Mouse (Mus musculus) CH12.LX (cell line): ENCODE data around the gene Myod1. TPM values are rescaled to one million over a fixed set of nuclear protein-coding genes. Genes with fewer than 3 reads are reported as not detected.

ENCODE experiments used
- DNase-seq: peaks from one replicate; pipeline ENCODE4 v3.0.0-alpha.2; 2013; ENCODE audit errors: extremely low read depth
- H3K27ac ChIP-seq: 2 replicates; pipeline ENCODE4 v1.5.1; 2012; ENCODE audit warnings: low read depth, mild to moderate bottlenecking, control low read depth, moderate library complexity; ENCODE audit not compliant: insufficient read depth
- H3K27me3 ChIP-seq: replicated peaks from 2 replicates; pipeline ENCODE3; 2012; ENCODE audit warnings: inconsistent platforms
- H3K36me3 ChIP-seq, 2 experiments: replicated peaks in 1 of 2; 2 replicates each; pipeline versions ENCODE3 to v1.6.1; 2012; ENCODE audit warnings: inconsistent platforms in 1 of 2, low read length in 1 of 2, mild to moderate bottlenecking in 1 of 2, mixed read lengths in 1 of 2, moderate library complexity in 1 of 2; ENCODE audit not compliant: control insufficient read depth in 1 of 2, insufficient read depth in 1 of 2
- H3K4me1 ChIP-seq, 2 experiments: 2 replicates each; pipeline ENCODE4 v1.6.1; 2012; ENCODE audit warnings: inconsistent platforms in 1 of 2, moderate library complexity in 1 of 2; ENCODE audit not compliant: insufficient read depth in 2 of 2, control insufficient read depth in 1 of 2
- H3K4me2 ChIP-seq: 2 replicates; pipeline ENCODE4 v1.6.1; 2012; ENCODE audit warnings: low read depth, mild to moderate bottlenecking, control low read depth; ENCODE audit not compliant: poor library complexity, insufficient read depth, severe bottlenecking
- H3K4me3 ChIP-seq, 3 experiments: fragments of 150-350 bp in 1 of 3; sonication (generic) in 1 of 3; replicated peaks in 1 of 3; 2 replicates each; pipeline versions ENCODE3 to v1.5.1; 2011 to 2012; ENCODE audit warnings: low read depth in 2 of 3, low read length in 2 of 3, mild to moderate bottlenecking in 2 of 3, moderate library complexity in 2 of 3, control low read depth in 1 of 3, improper control_type of control experiment in 1 of 3, inconsistent platforms in 1 of 3, mixed read lengths in 1 of 3; ENCODE audit not compliant: poor library complexity in 1 of 3
- H3K79me2 ChIP-seq: replicated peaks from 2 replicates; pipeline ENCODE4 v1.6.1; 2012; ENCODE audit warnings: mild to moderate bottlenecking, moderate library complexity; ENCODE audit not compliant: control insufficient read depth, poor library complexity, insufficient read depth, severe bottlenecking; ENCODE audit errors: extremely low read depth
- H3K9ac ChIP-seq: 2 replicates; pipeline ENCODE4 v1.6.1; 2012; ENCODE audit warnings: low read depth, mild to moderate bottlenecking, control low read depth, moderate library complexity; ENCODE audit not compliant: insufficient read depth
- H3K9me3 ChIP-seq: replicated peaks from 2 replicates; pipeline ENCODE3; 2012; ENCODE audit warnings: low read length, inconsistent platforms, mixed read lengths
- BHLHE40 ChIP-seq: IDR thresholded peaks from 2 replicates; pipeline ENCODE4 v1.6.1; 2011; ENCODE audit warnings: mild to moderate bottlenecking, low read depth, low read length, improper control_type of control experiment
- E2F4 ChIP-seq: IDR thresholded peaks from 2 replicates; pipeline ENCODE4 v1.6.1; 2011; ENCODE audit warnings: low read depth, low read length, improper control_type of control experiment; ENCODE audit not compliant: insufficient replicate concordance
- ETS1 ChIP-seq: conservative IDR thresholded peaks from 2 replicates; pipeline ENCODE4 v1.6.1; 2012; ENCODE audit warnings: low read depth, mild to moderate bottlenecking, inconsistent platforms, low read length, improper control_type of control experiment, moderate library complexity
- GABPA ChIP-seq: IDR thresholded peaks from 2 replicates; pipeline ENCODE4 v1.6.1; 2012; ENCODE audit warnings: low read depth, low read length, improper control_type of control experiment, inconsistent platforms; ENCODE audit not compliant: insufficient replicate concordance
- IRF4 ChIP-seq: IDR thresholded peaks from 2 replicates; pipeline ENCODE4 v1.6.1; 2014; ENCODE audit warnings: low read depth, mild to moderate bottlenecking, inconsistent platforms, low read length, improper control_type of control experiment
- JUN ChIP-seq: IDR thresholded peaks from 2 replicates; pipeline ENCODE4 v1.6.1; 2011; ENCODE audit warnings: low read depth, mild to moderate bottlenecking, low read length, improper control_type of control experiment, moderate library complexity; ENCODE audit not compliant: insufficient read depth
- JUND ChIP-seq: conservative IDR thresholded peaks from 2 replicates; pipeline ENCODE4 v1.6.1; 2011; ENCODE audit warnings: low read depth, low read length, improper control_type of control experiment
- KAT2A ChIP-seq: IDR thresholded peaks from 2 replicates; pipeline ENCODE4 v1.6.1; 2012; ENCODE audit warnings: low read length, improper control_type of control experiment, inconsistent platforms; ENCODE audit not compliant: insufficient replicate concordance
- MAFK ChIP-seq: IDR thresholded peaks from 2 replicates; pipeline ENCODE4 v1.6.1; 2011; ENCODE audit warnings: low read length, improper control_type of control experiment; ENCODE audit not compliant: insufficient replicate concordance
- MAX ChIP-seq: IDR thresholded peaks from 2 replicates; pipeline ENCODE4 v1.6.1; 2011; ENCODE audit warnings: low read length, improper control_type of control experiment
- MAZ ChIP-seq: IDR thresholded peaks from 2 replicates; pipeline ENCODE4 v1.6.1; 2012; ENCODE audit warnings: low read depth, mild to moderate bottlenecking, inconsistent platforms, low read length, improper control_type of control experiment, moderate library complexity
- MXI1 ChIP-seq: IDR thresholded peaks from 2 replicates; pipeline ENCODE4 v1.6.1; 2011; ENCODE audit warnings: mild to moderate bottlenecking, low read depth, low read length, improper control_type of control experiment
- NELFE ChIP-seq: IDR thresholded peaks from 2 replicates; pipeline ENCODE4 v1.6.1; 2011; ENCODE audit warnings: low read depth, low read length, improper control_type of control experiment
- NRF1 ChIP-seq: IDR thresholded peaks from 2 replicates; pipeline ENCODE4 v1.6.1; 2014; ENCODE audit warnings: low read depth, mild to moderate bottlenecking, inconsistent platforms, low read length, improper control_type of control experiment, moderate library complexity
- PAX5 ChIP-seq: IDR thresholded peaks from 2 replicates; pipeline ENCODE4 v1.6.1; 2012; ENCODE audit warnings: low read length, inconsistent platforms, mixed read lengths
- POLR2AphosphoS2 ChIP-seq: IDR thresholded peaks from 2 replicates; pipeline ENCODE4 v1.6.1; 2011; ENCODE audit warnings: low read depth, low read length, improper control_type of control experiment
- RAD21 ChIP-seq: IDR thresholded peaks from 2 replicates; pipeline ENCODE4 v1.6.1; 2011; ENCODE audit warnings: low read depth, mild to moderate bottlenecking, low read length, improper control_type of control experiment, moderate library complexity
- SMC3 ChIP-seq: IDR thresholded peaks from 2 replicates; pipeline ENCODE4 v1.6.1; 2011; ENCODE audit warnings: low read depth, low read length, improper control_type of control experiment
- USF1 ChIP-seq: IDR thresholded peaks from 2 replicates; pipeline ENCODE4 v1.6.1; 2014; ENCODE audit warnings: low read depth, mild to moderate bottlenecking, inconsistent platforms, low read length, improper control_type of control experiment
- ZC3H11A ChIP-seq: IDR thresholded peaks from 2 replicates; pipeline ENCODE4 v1.6.1; 2012; ENCODE audit warnings: low read depth, mild to moderate bottlenecking, inconsistent platforms, low read length, improper control_type of control experiment
- ZNF384 ChIP-seq: IDR thresholded peaks from 2 replicates; pipeline ENCODE4 v1.6.1; 2012; ENCODE audit warnings: low read depth, low read length, improper control_type of control experiment, inconsistent platforms
- dilution Hi-C: fragments of 300-500 bp; cut with MboI; formaldehyde crosslinking; loops from 2 replicates; pipeline ENCODE4 v1.14.3; 2020; ENCODE audit warnings: low sequenced_read_pairs; ENCODE audit not compliant: extremely low pct_unique_long_range_greater_than_20kb, extremely low pct_ligation_motif_present
- in situ Hi-C: fragments of 300-500 bp; cut with MboI; formaldehyde crosslinking; loops from 3 replicates; pipeline ENCODE4 v1.14.3; 2019; ENCODE audit warnings: low sequenced_read_pairs, low pct_ligation_motif_present, low pct_unique_long_range_greater_than_20kb, mixed read lengths
- polyA plus RNA-seq: library from polyadenylated mRNA; unstranded; fragments of >175 nt; gene quantifications from 2 replicates; pipeline ENCODE4 v1.2.1, GENCODE M21; 2012; ENCODE audit warnings: low read depth; ENCODE audit not compliant: insufficient read length
- total RNA-seq, 2 experiments: library from RNA; depleted of rRNA; stranded (reverse); fragments of 300-350 nt in 1 of 2; fragments of >200 nt in 1 of 2; gene quantifications; 2 replicates each; pipeline ENCODE4 v1.2.3; 2012 to 2014

The Myod1 gene
- total and polyA plus RNA-seq, 3 experiments = not detected

DNA sequence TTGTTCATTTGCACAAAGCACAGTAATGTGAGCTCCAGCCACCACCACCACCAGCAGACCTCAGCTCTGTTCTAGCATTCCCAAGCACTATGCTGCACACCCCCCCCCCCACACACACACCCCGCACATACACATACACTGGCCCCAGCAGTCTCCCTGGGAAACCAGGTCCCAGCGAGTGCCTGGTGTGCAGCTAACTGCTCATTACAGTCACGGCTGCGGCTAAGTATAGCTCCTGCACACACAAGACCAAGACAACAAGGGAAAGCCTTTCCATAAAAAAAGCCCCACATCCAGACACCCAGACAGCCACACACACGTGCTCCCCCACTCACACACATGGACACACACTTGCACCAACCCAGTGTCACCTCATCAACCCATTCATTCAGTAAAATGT, 36.5 kb downstream of the Myod1 start:
- H3K9ac ChIP-seq = no peak overlapping the region
- H3K9me3 ChIP-seq = no peaks in the 10 kb centered on the region
- in situ Hi-C loops (no loop called here), dilution Hi-C loops (no loop called here)
- TF ChIP-seq SMC3 (no peak), PAX5 (no peak), MAZ (no peak), MAX (no peak), ETS1 (no peak), RAD21 (no peak), E2F4 (no peak), MAFK (no peak), IRF4 (no peak), GABPA (no peak), JUN (no peak), JUND (no peak), MXI1 (no peak), USF1 (no peak), ZC3H11A (no peak), NELFE (no peak), NRF1 (no peak)
- no peaks in the 10 kb centered on the region for H3K36me3 ChIP-seq
- H3K27me3 ChIP-seq = no peaks in the 10 kb centered on the region
- H3K79me2 ChIP-seq = no peaks in the 10 kb centered on the region
- H3K4me3 ChIP-seq = no peak overlapping the region
- no peak overlapping the region for H3K4me2 ChIP-seq
- H3K27ac ChIP-seq = no peak overlapping the region
- DNase-seq = no peak
- peaks cover 12 to 24% of the 10 kb centered on the region in 2 experiments for H3K4me1 ChIP-seq

DNA sequence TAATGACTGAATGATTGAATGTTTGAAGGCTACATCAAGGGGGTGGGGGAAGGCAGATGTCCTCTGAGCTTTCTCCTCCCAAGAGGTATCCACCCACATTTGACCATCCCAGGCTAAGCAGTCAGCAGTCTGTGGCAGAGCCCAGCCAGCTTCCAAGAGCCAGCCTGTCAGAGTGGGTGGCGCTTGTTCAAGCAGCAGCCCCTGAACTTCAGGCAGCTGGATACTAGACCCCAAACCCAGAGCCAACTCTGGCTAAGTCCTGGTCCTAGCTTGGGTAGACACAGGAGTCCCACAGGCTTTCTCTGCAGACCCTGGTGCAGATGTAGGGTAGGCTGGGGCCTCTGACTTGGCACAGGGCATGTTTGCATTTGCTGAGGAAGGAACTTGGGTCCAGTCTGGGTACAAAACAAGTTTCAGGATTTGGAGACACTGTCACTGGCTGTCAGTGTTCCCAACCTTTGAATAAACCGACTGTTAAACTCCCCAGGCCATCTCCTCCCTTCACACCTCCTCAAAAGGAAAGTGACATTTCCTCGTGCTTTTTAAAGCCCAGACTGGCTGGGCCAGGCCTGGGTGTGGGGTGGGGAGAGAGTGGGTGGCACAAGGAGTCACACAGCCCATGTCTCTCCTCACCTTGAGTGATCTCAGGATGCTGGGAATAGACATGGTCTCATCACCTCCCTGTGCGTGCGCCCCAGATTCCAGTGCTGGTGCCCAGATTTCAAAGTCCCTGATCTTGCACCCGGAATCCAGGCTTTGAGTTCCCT, 37.9 kb downstream of the Myod1 start:
- no peak for DNase-seq
- H3K36me3 ChIP-seq = no peaks in the 10 kb centered on the region
- no peaks in the 10 kb centered on the region for H3K79me2 ChIP-seq
- dilution Hi-C loops = no loop called here
- no peak overlapping the region for H3K4me3 ChIP-seq
- peaks cover 5 to 15% of the 10 kb centered on the region in 2 experiments; a peak in 3 of 4 replicates for H3K4me1 ChIP-seq
- TF ChIP-seq POLR2AphosphoS2 (no peak), ZNF384 (no peak), BHLHE40 (no peak), KAT2A (no peak), NRF1 (no peak)
- no peak overlapping the region for H3K27ac ChIP-seq
- no peaks in the 10 kb centered on the region for H3K27me3 ChIP-seq
- in situ Hi-C loops = no loop called here
- H3K9ac ChIP-seq = no peak overlapping the region
- no peaks in the 10 kb centered on the region for H3K9me3 ChIP-seq
- H3K4me2 ChIP-seq = no peak overlapping the region
